Mouse (Mus musculus) cerebellum, adult 11-12 months (tissue): ENCODE data around the gene Scn1a.

Source experiments
- DNase-seq: peaks from one replicate; pipeline ENCODE4 v3.0.0; 2022

The Scn1a gene

DNA sequence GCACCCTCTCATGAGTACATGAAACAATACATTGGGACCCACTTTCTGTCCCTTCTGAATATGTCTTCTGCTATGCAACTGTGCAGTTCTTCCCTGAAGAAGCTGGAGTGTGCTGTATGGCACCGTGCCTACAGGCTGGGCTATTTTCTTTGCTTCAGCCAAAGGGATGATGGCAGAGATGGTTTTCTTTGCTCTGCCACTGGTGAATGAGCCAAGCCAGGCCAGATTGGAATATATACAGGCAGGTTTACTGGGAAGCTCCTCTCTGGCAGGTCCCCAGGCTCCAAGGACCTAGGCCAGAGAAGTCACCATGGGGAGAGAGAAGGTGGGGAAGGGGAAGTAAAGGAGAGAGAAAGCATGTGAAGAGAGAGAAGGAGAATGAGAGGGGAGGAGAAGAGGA, 200.3 kb downstream of the Scn1a start:
- peak; percentile 30 for DNase-seq

DNA sequence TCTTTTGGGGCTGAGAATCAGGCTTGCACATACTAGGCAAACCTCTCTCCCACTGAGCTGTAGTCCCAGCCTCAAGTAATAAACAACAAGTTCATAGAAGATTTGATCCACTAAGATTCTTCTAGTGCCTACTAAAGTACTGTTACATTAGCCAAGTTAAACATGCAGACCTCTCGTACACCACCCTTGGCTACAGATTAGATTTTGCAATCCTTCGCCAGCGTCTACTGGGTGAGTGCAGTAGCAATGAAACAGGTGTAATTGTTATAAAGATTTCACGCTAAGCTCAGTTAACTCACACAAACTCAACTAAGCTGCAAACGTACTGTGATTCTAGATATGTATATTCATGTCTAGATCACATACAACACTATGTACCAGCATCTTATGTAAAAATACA, 201.8 kb downstream of the Scn1a start:
- no peak for DNase-seq

DNA sequence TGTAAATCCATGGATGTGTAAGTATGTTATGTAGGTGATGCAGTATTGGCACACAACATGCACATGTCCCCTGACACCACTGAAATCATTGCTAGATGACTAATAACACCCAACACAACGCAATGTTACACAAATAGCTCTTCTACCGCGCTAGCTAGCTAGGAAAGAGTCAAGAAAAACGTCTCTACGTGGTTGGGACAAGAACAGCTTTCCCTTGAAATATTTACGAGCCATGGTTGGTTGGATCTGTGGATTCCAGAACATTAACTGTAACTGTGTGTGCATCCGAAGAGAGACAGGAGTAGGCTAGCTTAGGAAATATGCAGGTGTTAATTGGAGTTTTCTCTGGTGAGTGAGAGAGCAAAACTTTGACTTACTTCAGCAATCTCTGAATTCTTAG, 219.7 kb downstream of the Scn1a start:
- no peak for DNase-seq
